Mouse (Mus musculus) heart, adult 2 months (tissue): ENCODE measurements around the gene Glmp. TPM values are rescaled to one million over a fixed set of nuclear protein-coding genes. Genes with fewer than 3 reads are reported as not detected.

Source experiments
- DNase-seq, 2 experiments: peaks; one replicate each; pipeline ENCODE4 v3.0.0; 2021
- H3K27ac ChIP-seq: fragments of 200-600 bp; 2 replicates; pipeline ENCODE4 v1.8.1; 2022
- H3K27me3 ChIP-seq: fragments of 200-500 bp; 2 replicates; pipeline ENCODE4 v1.6.1; 2012; ENCODE audit warnings: mild to moderate bottlenecking, low read length, inconsistent platforms, mixed read lengths; ENCODE audit not compliant: control insufficient read depth, insufficient read depth
- H3K36me3 ChIP-seq: fragments of 200-500 bp; 2 replicates; pipeline ENCODE4 v1.6.1; 2012; ENCODE audit warnings: low read length, inconsistent platforms; ENCODE audit not compliant: control insufficient read depth, insufficient read depth
- H3K4me1 ChIP-seq: fragments of 200-500 bp; 2 replicates; pipeline ENCODE4 v1.6.1; 2011; ENCODE audit warnings: low read length; ENCODE audit not compliant: control insufficient read depth, insufficient read depth
- H3K4me3 ChIP-seq: fragments of 200-600 bp; 2 replicates; pipeline ENCODE4 v1.8.1; 2022
- H3K79me2 ChIP-seq: fragments of 200-500 bp; replicated peaks from 2 replicates; pipeline ENCODE4 v1.6.1; 2012; ENCODE audit warnings: mild to moderate bottlenecking, inconsistent platforms, low read length, moderate library complexity, mixed read lengths; ENCODE audit not compliant: control insufficient read depth, insufficient read depth
- H3K9ac ChIP-seq: fragments of 200-500 bp; 2 replicates; pipeline ENCODE4 v1.6.1; 2012; ENCODE audit warnings: low read depth, mild to moderate bottlenecking, control low read depth, inconsistent platforms, low read length, mixed read lengths
- CTCF ChIP-seq: fragments of 200-600 bp; IDR thresholded peaks from 2 replicates; pipeline ENCODE4 v1.8.1; 2022; ENCODE audit warnings: antibody characterized with exemption, mild to moderate bottlenecking, moderate library complexity
- EP300 ChIP-seq: fragments of 200-500 bp; IDR thresholded peaks from 2 replicates; pipeline ENCODE4 v1.6.1; 2011; ENCODE audit warnings: low read depth, low read length, control low read depth; ENCODE audit not compliant: insufficient read depth
- POLR2A ChIP-seq: fragments of 200-500 bp; IDR thresholded peaks from 2 replicates; pipeline ENCODE4 v1.6.1; 2011; ENCODE audit warnings: mild to moderate bottlenecking, low read depth, low read length, control low read depth; ENCODE audit not compliant: insufficient read depth
- WGBS: fragments of 180-500 bp; shearing (Covaris S2); methylation state at CpG from one replicate; pipeline ENCODE4 v1.1.7; 2018; 5-methylcytosine and 5-hydroxymethylcytosine counted together
- intact Hi-C: fragments of 180-260 bp; cut with DNase I; formaldehyde crosslinking; loops from one replicate; pipeline ENCODE4 v1.15.1; 2025
- polyA plus RNA-seq: library from polyadenylated mRNA; depleted of rRNA; stranded (reverse); fragments of >200 nt; gene quantifications from 2 replicates; pipeline ENCODE4 v1.2.3, GENCODE M21; 2012
- total RNA-seq, 2 experiments: library from RNA; stranded (reverse); gene quantifications; 2 replicates each; pipeline ENCODE4 v1.2.3; 2021

The Glmp gene
- total and polyA plus RNA-seq, 3 experiments = 75.6 to 98.0 (median 80.9) TPM

DNA sequence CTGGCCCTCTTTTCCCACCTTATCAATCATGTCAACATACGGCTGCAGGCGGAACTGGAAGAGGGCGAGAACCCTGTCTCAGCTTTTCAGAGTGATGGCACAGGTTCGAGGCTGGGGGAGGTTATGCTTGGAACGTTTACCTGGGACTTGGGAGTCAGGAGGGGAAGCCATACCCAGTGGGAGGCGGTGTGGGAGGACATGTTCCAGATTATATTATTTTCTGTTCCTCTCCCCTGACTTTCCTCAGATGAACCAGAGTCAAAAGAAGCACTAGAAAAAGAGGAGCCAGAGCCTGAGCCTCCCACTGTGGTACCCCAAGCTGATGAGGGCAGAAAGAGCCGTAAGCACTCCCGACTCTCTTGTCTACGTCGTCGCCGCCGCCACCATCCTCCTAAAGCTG is 25.9 kb downstream of the Glmp start:
- no peaks in the 10 kb centered on the region for H3K4me1 ChIP-seq
- H3K9ac ChIP-seq = no peak overlapping the region
- no peak overlapping the region for H3K4me3 ChIP-seq
- intact Hi-C loops = no loop called here
- 82% methylated on average over 13 of the region's 13 CpGs for WGBS
- no peak for DNase-seq
- no peak for TF ChIP-seq CTCF
- TF ChIP-seq POLR2A = no peak
- TF ChIP-seq EP300 = no peak
- H3K36me3 ChIP-seq = no peaks in the 10 kb centered on the region; the same call in 1 of the 2 replicates
- no peaks in the 10 kb centered on the region for H3K27me3 ChIP-seq
- no peak overlapping the region for H3K27ac ChIP-seq
- H3K79me2 ChIP-seq = no peaks in the 10 kb centered on the region

DNA sequence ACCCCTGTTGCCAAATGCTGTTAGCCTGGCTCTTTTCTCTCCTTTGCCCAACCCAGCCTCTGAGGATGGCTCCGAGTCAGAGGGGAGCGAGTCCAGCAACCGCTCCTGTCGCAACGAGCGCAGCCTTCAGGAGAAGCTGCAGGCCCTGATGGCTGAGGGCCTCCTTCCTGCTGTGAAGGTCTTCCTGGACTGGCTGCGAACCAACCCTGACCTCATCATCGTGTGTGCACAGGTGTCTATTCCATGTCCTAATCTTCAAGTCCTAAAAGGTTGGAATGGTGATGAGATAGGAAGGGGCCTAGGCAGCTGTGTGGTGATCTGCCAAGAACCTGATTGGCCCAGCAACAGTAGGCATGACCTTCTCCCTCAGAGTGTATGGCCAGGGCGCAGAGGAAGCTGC is 28.1 kb downstream of the Glmp start:
- DNase-seq = no peak
- no peak for TF ChIP-seq POLR2A
- no peak for TF ChIP-seq EP300
- TF ChIP-seq CTCF = no peak
- intact Hi-C loops = no loop called here
- Histone ChIP-seq H3K4me1 (no peaks in the 10 kb centered on the region), H3K9ac (no peak overlapping the region), H3K36me3 (no peaks in the 10 kb centered on the region), H3K27ac (no peak overlapping the region), H3K27me3 (no peaks in the 10 kb centered on the region), H3K79me2 (no peaks in the 10 kb centered on the region), H3K4me3 (no peak overlapping the region)
- WGBS = 70% methylated on average over 9 of the region's 9 CpGs

DNA sequence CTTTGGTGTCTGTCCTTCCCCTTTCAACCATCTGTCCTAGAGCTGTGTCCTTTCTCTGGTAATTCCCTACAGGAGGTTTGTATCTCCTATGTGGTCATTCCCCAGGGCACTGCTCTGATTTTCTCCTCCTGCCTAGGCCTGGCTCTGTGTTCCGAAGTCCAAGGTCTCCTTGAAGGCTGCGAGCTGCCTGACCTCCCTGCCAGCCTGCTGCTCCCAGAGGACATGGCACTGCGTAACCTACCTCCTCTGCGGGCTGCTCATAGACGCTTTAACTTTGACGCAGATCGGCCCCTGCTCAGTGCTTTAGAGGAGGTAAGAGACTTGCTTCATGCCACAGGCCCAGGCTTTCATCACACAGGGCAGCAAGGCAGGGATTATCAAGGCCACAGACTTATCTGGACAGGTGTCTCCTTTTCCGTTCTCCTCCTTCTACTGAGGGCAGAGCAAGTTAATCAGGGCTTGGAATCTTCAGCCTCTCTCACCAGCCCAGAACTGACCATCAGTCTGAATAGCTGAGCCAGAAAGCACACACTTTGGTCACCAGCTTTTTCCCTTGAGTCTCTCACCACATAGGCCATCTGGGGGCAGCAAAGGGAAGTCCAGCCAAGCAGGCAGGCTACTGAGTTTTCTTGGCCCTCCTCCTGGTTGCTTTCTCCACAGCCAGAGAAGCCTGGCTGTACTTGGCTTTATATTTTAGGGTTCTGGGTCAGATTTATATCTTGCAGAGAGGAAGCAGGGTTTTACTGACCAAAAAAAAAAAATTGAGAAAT is 29.8 kb downstream of the Glmp start:
- no peak for DNase-seq
- Histone ChIP-seq H3K4me1 (no peaks in the 10 kb centered on the region), H3K27ac (no peak overlapping the region), H3K9ac (no peak overlapping the region), H3K4me3 (no peak overlapping the region), H3K36me3 (no peaks in the 10 kb centered on the region), H3K79me2 (no peaks in the 10 kb centered on the region), H3K27me3 (no peaks in the 10 kb centered on the region)
- WGBS = 79% methylated on average over 8 of the region's 8 CpGs
- intact Hi-C loops = no loop called here
- TF ChIP-seq CTCF (peak; percentile 23), EP300 (no peak), POLR2A (no peak)

DNA sequence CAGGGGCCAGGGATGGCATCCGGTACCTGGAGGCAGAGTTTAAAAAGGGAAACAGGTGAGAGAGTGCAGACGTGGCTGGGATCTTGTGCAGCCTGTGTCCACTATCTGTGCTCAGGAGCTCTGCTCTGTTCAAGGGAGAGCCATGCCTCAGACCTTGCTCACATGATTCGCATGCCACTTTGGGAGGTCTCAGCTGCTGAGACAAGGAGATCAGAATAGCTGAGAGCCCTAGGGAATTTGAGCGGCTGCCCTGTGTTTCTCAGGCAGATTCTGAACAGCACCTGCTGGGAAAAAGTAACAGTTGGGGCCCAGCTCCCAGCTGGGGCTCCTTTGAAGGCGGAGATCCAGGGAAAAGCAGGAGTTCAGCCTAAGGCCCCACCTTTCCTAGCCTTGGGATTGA is 34.8 kb downstream of the Glmp start:
- intact Hi-C loops = no loop called here
- Histone ChIP-seq H3K36me3 (no peaks in the 10 kb centered on the region), H3K4me1 (no peaks in the 10 kb centered on the region), H3K4me3 (no peak overlapping the region), H3K27me3 (no peaks in the 10 kb centered on the region), H3K9ac (no peak overlapping the region), H3K27ac (no peak overlapping the region; the same call in 1 of the 2 replicates), H3K79me2 (no peaks in the 10 kb centered on the region)
- TF ChIP-seq EP300 = no peak
- no peak for TF ChIP-seq POLR2A
- TF ChIP-seq CTCF = no peak
- 63% methylated on average over 5 of the region's 5 CpGs for WGBS
- no peak for DNase-seq

DNA sequence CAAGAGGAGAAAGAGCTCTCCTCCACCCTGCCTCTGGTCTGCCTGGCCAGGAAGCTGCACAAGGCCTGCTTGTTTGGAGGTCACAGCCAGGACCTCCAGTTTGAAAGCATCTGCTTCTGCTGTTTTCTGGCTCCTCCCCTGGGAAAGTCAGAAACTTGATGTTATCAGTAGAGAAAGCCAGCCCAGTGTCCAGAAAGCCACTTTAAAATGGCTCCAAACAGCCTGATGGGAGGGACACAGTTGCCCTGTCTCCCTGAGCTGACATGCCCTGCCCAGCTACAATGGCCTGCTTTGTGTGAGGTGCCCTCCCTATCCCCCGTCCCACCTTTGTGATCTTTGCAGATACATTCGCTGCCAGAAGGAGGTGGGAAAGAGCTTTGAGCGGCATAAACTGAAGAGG is 35.2 kb downstream of the Glmp start:
- 46% methylated on average over 3 of the region's 3 CpGs for WGBS
- no peak overlapping the region for H3K4me3 ChIP-seq
- H3K27me3 ChIP-seq = no peaks in the 10 kb centered on the region
- peaks cover 2% of the 10 kb centered on the region; the same call in 1 of the 2 replicates for H3K4me1 ChIP-seq
- H3K36me3 ChIP-seq = no peaks in the 10 kb centered on the region
- no peak overlapping the region for H3K9ac ChIP-seq
- TF ChIP-seq EP300 (no peak), CTCF (no peak), POLR2A (no peak)
- H3K79me2 ChIP-seq = no peaks in the 10 kb centered on the region
- intact Hi-C loops = no loop called here
- no peak for DNase-seq
- H3K27ac ChIP-seq = no peak overlapping the region; the same call in 1 of the 2 replicates

DNA sequence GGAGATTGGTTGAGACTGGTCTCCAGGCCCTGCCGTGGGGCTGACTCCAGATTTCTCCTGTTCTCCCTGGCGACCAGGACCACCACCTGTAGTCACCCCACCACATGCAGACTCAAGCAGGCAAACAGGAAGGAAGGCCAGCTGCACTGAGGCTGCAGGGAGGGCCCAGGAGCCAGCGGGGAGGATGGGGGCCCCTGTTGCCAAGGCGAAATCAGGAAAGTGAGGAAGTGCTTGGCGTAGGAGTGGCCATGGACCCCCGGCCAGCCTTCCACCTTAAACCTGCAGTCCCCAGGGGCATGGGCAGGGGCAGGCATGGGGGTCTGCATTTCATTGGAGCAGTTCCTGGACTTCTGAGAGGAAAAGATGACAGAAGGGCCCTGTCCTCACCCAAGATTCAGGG is 36.3 kb downstream of the Glmp start:
- intact Hi-C loops = no loop called here
- peaks cover 2% of the 10 kb centered on the region; the same call in 1 of the 2 replicates for H3K4me1 ChIP-seq
- H3K36me3 ChIP-seq = no peaks in the 10 kb centered on the region
- H3K9ac ChIP-seq = no peak overlapping the region
- H3K4me3 ChIP-seq = no peak overlapping the region
- no peak overlapping the region for H3K27ac ChIP-seq
- TF ChIP-seq POLR2A (no peak), CTCF (no peak), EP300 (no peak)
- no peaks in the 10 kb centered on the region for H3K27me3 ChIP-seq
- H3K79me2 ChIP-seq = no peaks in the 10 kb centered on the region
- no peak for DNase-seq
- 53% methylated on average over 6 of the region's 6 CpGs for WGBS
